Mouse (Mus musculus) ES-Bruce4 (cell line): Measurements from ENCODE around the gene Samd4b.

Experiments used
- CTCF ChIP-seq: IDR thresholded peaks from one replicate; pipeline ENCODE4 v1.8.1; 2011; ENCODE audit warnings: low read depth, low read length
- EP300 ChIP-seq: IDR thresholded peaks from 2 replicates; pipeline ENCODE4 v1.6.1; 2011; ENCODE audit warnings: low read depth, low read length; ENCODE audit not compliant: insufficient read depth

- no peak for TF ChIP-seq CTCF
- no peak for TF ChIP-seq EP300
Measured at GRCm38 (mm10) chr7:28546649-28547048, 51.3 kb downstream of the Samd4b start.
